Mouse (Mus musculus): ENCODE data around the gene Capn15. TPM values are rescaled to one million over a fixed set of nuclear protein-coding genes. Genes with fewer than 3 reads are reported as not detected.

The Capn15 gene
- 39.1 TPM for total RNA-seq (2023)

GRCm38 (mm10) chr17:25985306-25986294, at the start of gene Capn15:
Gene Capn15 (minus strand): TSS chr17:25985796.

GRCm38 (mm10) chr17:25951803-25952623, 33.6 kb downstream of the Capn15 start, which contains the start of gene A930017K11Rik:
Gene A930017K11Rik (minus strand): TSS chr17:25952565.

GRCm38 (mm10) chr17:25944366-25945163, 41.0 kb downstream of the Capn15 start, which contains the start of the genes Pigq and Nhlrc4:
Gene Pigq (minus strand): TSS chr17:25944936.
Gene Nhlrc4 (minus strand): TSS chr17:25944961.

GRCm38 (mm10) chr17:25919144-25919785, 66.3 kb downstream of the Capn15 start, which contains the start of gene Rab40c:
Gene Rab40c (minus strand): TSS chr17:25919727.

Other genes with a start within 250 kb of the Capn15 start
- not detected for gene Mslnl, start 249.8 kb downstream of the Capn15 start, total RNA-seq (2023)
- not detected for gene Msln, start 231.4 kb downstream of the Capn15 start, total RNA-seq (2023)
- 26.5 TPM for gene Narfl, start 212.0 kb downstream of the Capn15 start, total RNA-seq (2023)
- gene Haghl, start 200.1 kb downstream of the Capn15 start, total RNA-seq (2023): 21.2 TPM
- not detected for gene Ccdc78, start 199.2 kb downstream of the Capn15 start, total RNA-seq (2023)
- 44.7 TPM for gene Fam173a, start 192.9 kb downstream of the Capn15 start, total RNA-seq (2023)
- not detected for gene AC134908.4, start 190.1 kb downstream of the Capn15 start, total RNA-seq (2023)
- gene Metrn, start 188.7 kb downstream of the Capn15 start, total RNA-seq (2023): 22.7 TPM
- gene Fbxl16, start 176.7 kb downstream of the Capn15 start, total RNA-seq (2023): not detected
- gene Wdr24, start 162.2 kb downstream of the Capn15 start, total RNA-seq (2023): 22.7 TPM
- gene Jmjd8, start 156.9 kb downstream of the Capn15 start, total RNA-seq (2023): 32.0 TPM
- 61.9 TPM for gene Stub1, start 152.4 kb downstream of the Capn15 start, total RNA-seq (2023)
- gene Rhbdl1, start 148.5 kb downstream of the Capn15 start, total RNA-seq (2023): 7.2 TPM
- gene Gm20683, start 144.0 kb downstream of the Capn15 start, total RNA-seq (2023): 9.9 TPM
- gene Rhot2, start 140.9 kb downstream of the Capn15 start, total RNA-seq (2023): 72.3 TPM
- 28.9 TPM for gene Wdr90, start 124.3 kb downstream of the Capn15 start, total RNA-seq (2023)
- 8.2 TPM for gene Mcrip2, start 117.0 kb downstream of the Capn15 start, total RNA-seq (2023)
- gene Mettl26, start 110.7 kb downstream of the Capn15 start, total RNA-seq (2023): 29.2 TPM
- 5.9 TPM for gene Wfikkn1, start 104.9 kb downstream of the Capn15 start, total RNA-seq (2023)
- 23.6 TPM for gene Rab40c, start 66.1 kb downstream of the Capn15 start, total RNA-seq (2023)
- 55.6 TPM for gene Pigq, start 40.9 kb downstream of the Capn15 start, total RNA-seq (2023)
- not detected for gene Nhlrc4, start 40.8 kb downstream of the Capn15 start, total RNA-seq (2023)
- gene A930017K11Rik, start 33.2 kb downstream of the Capn15 start, total RNA-seq (2023): not detected
- 13.4 TPM for gene Rab11fip3, start 83.8 kb upstream of the Capn15 start, total RNA-seq (2023)
- 3.7 TPM for gene Decr2, start 104.5 kb upstream of the Capn15 start, total RNA-seq (2023)
- gene Nme4, start 109.8 kb upstream of the Capn15 start, total RNA-seq (2023): 3.5 TPM
- 20.9 TPM for gene Tmem8, start 127.5 kb upstream of the Capn15 start, total RNA-seq (2023)
- 44.1 TPM for gene Mrpl28, start 137.7 kb upstream of the Capn15 start, total RNA-seq (2023)
- gene Axin1, start 152.9 kb upstream of the Capn15 start, total RNA-seq (2023): 114 TPM
- gene Pdia2, start 213.3 kb upstream of the Capn15 start, total RNA-seq (2023): 0.89 TPM
- gene Rgs11, start 217.2 kb upstream of the Capn15 start, total RNA-seq (2023): 34.2 TPM
- gene Arhgdig, start 222.0 kb upstream of the Capn15 start, total RNA-seq (2023): not detected